Mouse (Mus musculus) erythroblast, embryonic 14.5 days (primary cell): ENCODE measurements around the gene Sdk1.

Experiments used
- GATA1 ChIP-seq: IDR thresholded peaks from 2 replicates; pipeline ENCODE4 v1.6.1; 2012; ENCODE audit warnings: low read length, inconsistent platforms, mixed read lengths
- TAL1 ChIP-seq: IDR thresholded peaks from 3 replicates; pipeline ENCODE4 v1.6.1; 2012; ENCODE audit warnings: low read length, inconsistent platforms, mixed read lengths

DNA sequence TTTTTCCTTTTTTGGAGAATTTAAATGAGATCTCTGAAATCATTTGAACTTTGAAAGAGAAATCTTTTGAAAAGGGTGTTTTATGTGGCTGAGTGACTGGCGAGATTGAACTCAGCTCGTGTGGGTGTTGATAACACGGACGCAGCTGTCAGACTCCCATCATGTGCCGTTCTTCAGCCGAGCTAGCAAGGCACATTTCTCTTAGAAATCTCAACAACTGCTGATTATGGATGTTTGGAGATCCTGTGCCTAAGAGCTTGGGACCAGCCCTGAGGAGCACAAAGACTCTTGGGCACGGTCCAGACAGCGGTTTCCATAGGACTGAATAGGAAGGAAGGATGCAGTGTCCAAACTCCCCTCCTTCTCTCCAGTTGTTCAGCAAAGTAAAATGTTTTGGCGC, 648.5 kb downstream of the Sdk1 start:
- TF ChIP-seq GATA1: no peak
- no peak for TF ChIP-seq TAL1
